Mouse (Mus musculus) heart, postnatal 36 days (tissue): ENCODE results near the gene Itpkb. TPM values are rescaled to one million over a fixed set of nuclear protein-coding genes. Genes with fewer than 3 reads are reported as not detected.

ENCODE experiments used
- DNase-seq, 2 experiments: peaks; one replicate each; pipeline ENCODE4 v3.0.0; 2021 to 2022
- intact Hi-C: fragments of 180-260 bp; cut with DNase I; formaldehyde crosslinking; loops from one replicate; pipeline ENCODE4 v1.15.1; 2025
- total RNA-seq, 2 experiments: library from RNA; stranded (reverse); gene quantifications; 2 replicates each; pipeline ENCODE4 v1.2.3; 2021

The Itpkb gene
- total RNA-seq, 2 experiments from 2014 or later: 55.1 to 60.7 TPM

GRCm38 (mm10) chr1:180431833-180432232 is 101.5 kb downstream of the Itpkb start:
- intact Hi-C loops: loop anchor here (5.0 kb wide), 1 partner anchor 330 kb away; no protein-coding TSS in a partner anchor
- no peak for DNase-seq

- intact Hi-C loops: loop anchor here (5.0 kb wide), 1 partner anchor 329 kb away; no protein-coding TSS in a partner anchor
- no peak for DNase-seq
Measured at GRCm38 (mm10) chr1:180433098-180433538, 102.8 kb downstream of the Itpkb start.

GRCm38 (mm10) chr1:180433796-180434566 is 103.7 kb downstream of the Itpkb start:
- peak; percentile 59 to 60 for DNase-seq
- intact Hi-C loops: loop anchor here (1.0 to 5.0 kb wide), 3 partner anchors 50 to 328 kb away; no protein-coding TSS in a partner anchor

GRCm38 (mm10) chr1:180434925-180435324 is 104.6 kb downstream of the Itpkb start:
- intact Hi-C loops: loop anchor here (1.0 to 5.0 kb wide), 3 partner anchors 49 to 327 kb away; no protein-coding TSS in a partner anchor
- DNase-seq: no peak

GRCm38 (mm10) chr1:180439496-180439895 is 109.2 kb downstream of the Itpkb start:
- intact Hi-C loops: no loop called here

GRCm38 (mm10) chr1:180444411-180444810 is 114.1 kb downstream of the Itpkb start:
- no peak for DNase-seq
- intact Hi-C loops: no loop called here

More at GRCm38 (mm10) chr1:180439496-180439895, 109.2 kb downstream of the Itpkb start:
- no peak for DNase-seq

- intact Hi-C loops: no loop called here
- no peak for DNase-seq
Measured at GRCm38 (mm10) chr1:180449641-180450040, 119.4 kb downstream of the Itpkb start.

GRCm38 (mm10) chr1:180458274-180458673 is 128.0 kb downstream of the Itpkb start:
- DNase-seq: peak in 1 of 2 experiments; percentile 19
- intact Hi-C loops: no loop called here

GRCm38 (mm10) chr1:180458680-180459079 is 128.4 kb downstream of the Itpkb start:
- intact Hi-C loops: no loop called here
- peak; percentile 10 to 21 for DNase-seq

- intact Hi-C loops: no loop called here
- no peak for DNase-seq
Measured at GRCm38 (mm10) chr1:180460721-180461120, 130.4 kb downstream of the Itpkb start.

- intact Hi-C loops: no loop called here
- peak; percentile 37 to 39 for DNase-seq
Measured at GRCm38 (mm10) chr1:180462396-180462795, 132.1 kb downstream of the Itpkb start.

- intact Hi-C loops: no loop called here
- DNase-seq: no peak
Measured at GRCm38 (mm10) chr1:180462983-180463475, 132.7 kb downstream of the Itpkb start.

- DNase-seq: no peak
- intact Hi-C loops: no loop called here
Measured at GRCm38 (mm10) chr1:180464357-180464756, 134.1 kb downstream of the Itpkb start.

GRCm38 (mm10) chr1:180465620-180466019 is 135.3 kb downstream of the Itpkb start:
- intact Hi-C loops: no loop called here

GRCm38 (mm10) chr1:180468004-180468403 is 137.7 kb downstream of the Itpkb start:
- intact Hi-C loops: no loop called here
- no peak for DNase-seq

More at GRCm38 (mm10) chr1:180465620-180466019, 135.3 kb downstream of the Itpkb start:
- DNase-seq: no peak

GRCm38 (mm10) chr1:180473566-180473965 is 143.3 kb downstream of the Itpkb start:
- intact Hi-C loops: no loop called here
- peak; percentile 34 to 48 for DNase-seq

Other genes with a start within 250 kb of the Itpkb start
- gene Coq8a, start 130.9 kb upstream of the Itpkb start, total RNA-seq: 100 to 1,000 TPM; 909 to 953 TPM
- 10 to 100 TPM; 13.2 to 15.8 TPM for gene Psen2, start 67.0 kb upstream of the Itpkb start, total RNA-seq
- gene Stum, start 153.0 kb downstream of the Itpkb start, total RNA-seq: 1 to 10 TPM; 1.3 to 1.8 TPM
- gene Parp1, start 238.4 kb downstream of the Itpkb start, total RNA-seq: 10 to 100 TPM; 61.6 to 73.8 TPM